Mouse (Mus musculus): ENCODE data around the gene Dkk2. TPM values are rescaled to one million over a fixed set of nuclear protein-coding genes. Genes with fewer than 3 reads are reported as not detected.
"Not testable (repeated sequence)": the region's sequence is repeated elsewhere in the genome, so short reads cannot be mapped to it uniquely, and the experiment has no call there.

The Dkk2 gene
- total and polyA plus RNA-seq, 3 experiments: not detected

- no peak for DNase-seq (ENCODE audit: low read depth, low spot score)
- Histone ChIP-seq H3K9me3 (replicated peaks; ENCODE audit: insufficient read depth, low read length) (no peaks in the 10 kb centered on the region), H3K27ac (ENCODE audit: control insufficient read depth, low read depth, low read length) (no peak overlapping the region), H3K4me3 (ENCODE audit: control insufficient read depth in 1 of 2, insufficient read depth in 1 of 2, low read depth in 2 of 2, low read length in 2 of 2) (no peak overlapping the region), H3K36me3 (ENCODE audit: control insufficient read depth in 1 of 2, insufficient read depth in 2 of 2, low read length in 2 of 2) (no peaks in the 10 kb centered on the region), H3K79me2 (ENCODE audit: control insufficient read depth, insufficient read depth, low read length, poor library complexity) (no peaks in the 10 kb centered on the region), H3K4me1 (ENCODE audit: control insufficient read depth in 1 of 2, insufficient read depth in 2 of 2, low read length in 2 of 2) (no peaks in the 10 kb centered on the region), H3K9ac (ENCODE audit: control insufficient read depth, low read depth, low read length, poor library complexity, severe bottlenecking) (no peak overlapping the region), H3K27me3 (ENCODE audit: control insufficient read depth in 1 of 2, insufficient read depth in 2 of 2, low read length in 2 of 2) (no peaks in the 10 kb centered on the region)
- no peak for TF ChIP-seq KAT2A (conservative IDR thresholded peaks at IDR 0.05; ENCODE audit: low read depth, low read length)
Observed at GRCm38 (mm10) chr3:132037670-132038069, 47.4 kb upstream of the Dkk2 start.

- no peaks in the 10 kb centered on the region for H3K79me2 ChIP-seq (ENCODE audit: control insufficient read depth, insufficient read depth, low read length, poor library complexity)
- no peaks in the 10 kb centered on the region for H3K27me3 ChIP-seq (ENCODE audit: control insufficient read depth in 1 of 2, insufficient read depth in 2 of 2, low read length in 2 of 2)
- H3K27ac ChIP-seq (ENCODE audit: control insufficient read depth, low read depth, low read length): no peak overlapping the region
- no peak overlapping the region for H3K9ac ChIP-seq (ENCODE audit: control insufficient read depth, low read depth, low read length, poor library complexity, severe bottlenecking)
- DNase-seq (ENCODE audit: low read depth, low spot score): no peak
- H3K4me1 ChIP-seq (ENCODE audit: control insufficient read depth in 1 of 2, insufficient read depth in 2 of 2, low read length in 2 of 2): no peaks in the 10 kb centered on the region
- H3K36me3 ChIP-seq (ENCODE audit: control insufficient read depth in 1 of 2, insufficient read depth in 2 of 2, low read length in 2 of 2): no peaks in the 10 kb centered on the region
- TF ChIP-seq MAFK (IDR thresholded peaks at IDR 0.05; ENCODE audit: borderline replicate concordance, low read depth, low read length): no peak
- no peak for TF ChIP-seq MAX (IDR thresholded peaks at IDR 0.05; ENCODE audit: low read length)
- TF ChIP-seq KAT2A (conservative IDR thresholded peaks at IDR 0.05; ENCODE audit: low read depth, low read length): no peak
- TF ChIP-seq ELF1 (IDR thresholded peaks at IDR 0.05; ENCODE audit: low read depth, low read length): no peak
- H3K4me3 ChIP-seq (ENCODE audit: control insufficient read depth in 1 of 2, insufficient read depth in 1 of 2, low read depth in 2 of 2, low read length in 2 of 2): no peak overlapping the region
- H3K9me3 ChIP-seq (replicated peaks; ENCODE audit: insufficient read depth, low read length): no peaks in the 10 kb centered on the region
Observed at GRCm38 (mm10) chr3:132040066-132040465, 45.0 kb upstream of the Dkk2 start.

GRCm38 (mm10) chr3:132050884-132051457 is 34.1 kb upstream of the Dkk2 start:
- Histone ChIP-seq H3K4me1 (ENCODE audit: control insufficient read depth in 1 of 2, insufficient read depth in 2 of 2, low read length in 2 of 2) (no peaks in the 10 kb centered on the region), H3K27ac (ENCODE audit: control insufficient read depth, low read depth, low read length) (no peak overlapping the region)
- TF ChIP-seq USF1 (IDR thresholded peaks at IDR 0.05; ENCODE audit: low read depth, low read length): no peak
- no peak for TF ChIP-seq GABPA (IDR thresholded peaks at IDR 0.05; ENCODE audit: low read depth, low read length)
- TF ChIP-seq POLR2AphosphoS5 (IDR thresholded peaks at IDR 0.05; ENCODE audit: borderline replicate concordance, low read depth, low read length): no peak
- no peak for TF ChIP-seq ZMIZ1 (IDR thresholded peaks at IDR 0.05; ENCODE audit: low read depth, low read length)
- TF ChIP-seq MXI1 (IDR thresholded peaks at IDR 0.05; ENCODE audit: low read depth, low read length): no peak
- no peak for TF ChIP-seq CHD1 (IDR thresholded peaks at IDR 0.05; ENCODE audit: low read depth, low read length)
- no peak for TF ChIP-seq POLR2A (IDR thresholded peaks at IDR 0.05; ENCODE audit: control insufficient read depth in 1 of 2, insufficient read depth in 1 of 2, low read depth in 1 of 2, low read length in 2 of 2, poor library complexity in 1 of 2)
- TF ChIP-seq ZC3H11A (IDR thresholded peaks at IDR 0.05; ENCODE audit: low read depth, low read length): no peak
- no peak for TF ChIP-seq HCFC1 (IDR thresholded peaks at IDR 0.05; ENCODE audit: low read depth, low read length)
- TF ChIP-seq RAD21 (IDR thresholded peaks at IDR 0.05; ENCODE audit: low read depth, low read length): no peak

GRCm38 (mm10) chr3:132062816-132063215 is 22.3 kb upstream of the Dkk2 start:
- not testable (repeated sequence) for H3K36me3 ChIP-seq (ENCODE audit: control insufficient read depth in 1 of 2, insufficient read depth in 2 of 2, low read length in 2 of 2); DNase-seq (ENCODE audit: low read depth, low spot score); H3K4me3 ChIP-seq (ENCODE audit: control insufficient read depth in 1 of 2, insufficient read depth in 1 of 2, low read depth in 2 of 2, low read length in 2 of 2); H3K9ac ChIP-seq (ENCODE audit: control insufficient read depth, low read depth, low read length, poor library complexity, severe bottlenecking); H3K79me2 ChIP-seq (ENCODE audit: control insufficient read depth, insufficient read depth, low read length, poor library complexity); H3K27ac ChIP-seq (ENCODE audit: control insufficient read depth, low read depth, low read length); H3K27me3 ChIP-seq (ENCODE audit: control insufficient read depth in 1 of 2, insufficient read depth in 2 of 2, low read length in 2 of 2); H3K4me1 ChIP-seq (ENCODE audit: control insufficient read depth in 1 of 2, insufficient read depth in 2 of 2, low read length in 2 of 2); H3K9me3 ChIP-seq (replicated peaks; ENCODE audit: insufficient read depth, low read length)

More at GRCm38 (mm10) chr3:132050884-132051457, 34.1 kb upstream of the Dkk2 start:
- no peaks in the 10 kb centered on the region for H3K36me3 ChIP-seq (ENCODE audit: control insufficient read depth in 1 of 2, insufficient read depth in 2 of 2, low read length in 2 of 2)
- no peaks in the 10 kb centered on the region for H3K27me3 ChIP-seq (ENCODE audit: control insufficient read depth in 1 of 2, insufficient read depth in 2 of 2, low read length in 2 of 2)
- no peak for DNase-seq (ENCODE audit: low read depth, low spot score)
- H3K9me3 ChIP-seq (replicated peaks; ENCODE audit: insufficient read depth, low read length): no peaks in the 10 kb centered on the region
- no peak overlapping the region for H3K4me3 ChIP-seq (ENCODE audit: control insufficient read depth in 1 of 2, insufficient read depth in 1 of 2, low read depth in 2 of 2, low read length in 2 of 2)
- no peak overlapping the region for H3K9ac ChIP-seq (ENCODE audit: control insufficient read depth, low read depth, low read length, poor library complexity, severe bottlenecking)
- H3K79me2 ChIP-seq (ENCODE audit: control insufficient read depth, insufficient read depth, low read length, poor library complexity): no peaks in the 10 kb centered on the region
